Mouse (Mus musculus) stomach, postnatal 0 days (tissue): ENCODE results near the gene Upk3b.

ENCODE experiments used
- CTCF ChIP-seq: IDR thresholded peaks from 2 replicates; pipeline ENCODE4 v1.5.1; 2016; ENCODE audit warnings: antibody characterized with exemption, low read depth, mild to moderate bottlenecking, moderate library complexity
- EP300 ChIP-seq: optimal IDR thresholded peaks from 2 replicates; pipeline ENCODE3; 2016; ENCODE audit warnings: antibody characterized with exemption

DNA sequence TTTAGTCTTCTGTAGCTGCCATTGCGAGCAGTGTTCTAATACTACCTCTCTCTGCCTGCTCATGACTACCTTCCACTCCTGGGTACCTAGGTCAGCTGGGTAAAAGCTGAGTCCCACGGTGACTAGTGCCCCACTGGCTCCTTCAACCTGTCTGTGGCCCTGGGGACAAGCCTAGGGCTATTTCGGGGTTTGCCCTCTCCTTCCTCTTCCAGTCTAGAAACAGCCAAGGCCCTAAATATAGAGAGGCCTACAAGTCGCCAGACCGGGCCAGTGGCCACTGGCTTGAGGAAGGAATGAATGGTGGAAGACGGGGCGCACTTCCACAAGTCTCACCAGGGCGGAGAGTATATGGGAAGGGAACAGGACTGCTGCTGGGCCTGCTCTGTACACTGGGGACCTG lies 48.0 kb downstream of the Upk3b start:
- TF ChIP-seq CTCF, result no peak
- TF ChIP-seq EP300, result no peak
